Mouse (Mus musculus): ENCODE measurements around the gene Aym1. TPM values are rescaled to one million over a fixed set of nuclear protein-coding genes. Genes with fewer than 3 reads are reported as not detected.
"Not testable (repeated sequence)": the region's sequence is repeated elsewhere in the genome, so short reads cannot be mapped to it uniquely, and the experiment has no call there.

The Aym1 gene
- total and polyA plus RNA-seq, 2 experiments from 2014 or later = not detected

- WGBS = 13% methylated on average over 11 of the region's 11 CpGs
- Histone ChIP-seq H3K9me3 (ENCODE audit: low read length) (no peaks in the 10 kb centered on the region), H3K4me1 (ENCODE audit: insufficient read depth, low read length) (no peaks in the 10 kb centered on the region), H3K27ac (ENCODE audit: low read depth, low read length) (no peak overlapping the region), H3K36me3 (ENCODE audit: insufficient read depth, low read length) (no peaks in the 10 kb centered on the region), H3K4me2 (ENCODE audit: low read depth, low read length, poor library complexity, severe bottlenecking) (no peak overlapping the region), H3K27me3 (ENCODE audit: insufficient read depth, low read length) (0 out of 2 replicates have a peak, but pooled peaks cover 3% of the 10 kb centered on the region), H3K4me3 (ENCODE audit: low read depth, low read length) (no peak overlapping the region), H3K9ac (replicated peaks; ENCODE audit: low read length, poor library complexity, severe bottlenecking) (no peak overlapping the region; the same call in 1 of the 2 replicates)
- DNase-seq (ENCODE audit: low spot score) = no peak
- no peak for TF ChIP-seq CTCF (IDR thresholded peaks at IDR 0.05)
- no peak for ATAC-seq (ENCODE audit: low FRiP score)
These were observed 1.7 kb downstream of the Aym1 start for GRCm38 (mm10) chr5:113358833-113359232.

GRCm38 (mm10) chr5:113361283-113361682 is 4.2 kb downstream of the Aym1 start:
- WGBS = 78% methylated on average over 7 of the region's 7 CpGs
- Histone ChIP-seq H3K4me3 (ENCODE audit: low read depth, low read length) (no peak overlapping the region), H3K4me1 (ENCODE audit: insufficient read depth, low read length) (no peaks in the 10 kb centered on the region), H3K4me2 (ENCODE audit: low read depth, low read length, poor library complexity, severe bottlenecking) (no peak overlapping the region), H3K27ac (ENCODE audit: low read depth, low read length) (no peak overlapping the region), H3K9me3 (ENCODE audit: low read length) (no peaks in the 10 kb centered on the region), H3K27me3 (ENCODE audit: insufficient read depth, low read length) (0 out of 2 replicates have a peak, but pooled peaks cover 6% of the 10 kb centered on the region), H3K9ac (replicated peaks; ENCODE audit: low read length, poor library complexity, severe bottlenecking) (no peak overlapping the region), H3K36me3 (ENCODE audit: insufficient read depth, low read length) (no peaks in the 10 kb centered on the region)
- ATAC-seq (ENCODE audit: low FRiP score) = no peak
- no peak for TF ChIP-seq CTCF (IDR thresholded peaks at IDR 0.05)
- DNase-seq (ENCODE audit: low spot score) = no peak

- ATAC-seq (ENCODE audit: low FRiP score) (no peak), DNase-seq (ENCODE audit: low spot score) (no peak)
- no peak overlapping the region for H3K4me3 ChIP-seq (ENCODE audit: low read depth, low read length)
- H3K27ac ChIP-seq (ENCODE audit: low read depth, low read length) = no peak overlapping the region
- TF ChIP-seq CTCF (IDR thresholded peaks at IDR 0.05) = no peak
- H3K9ac ChIP-seq (replicated peaks; ENCODE audit: low read length, poor library complexity, severe bottlenecking) = no peak overlapping the region
- H3K36me3 ChIP-seq (ENCODE audit: insufficient read depth, low read length) = no peaks in the 10 kb centered on the region
- no peaks in the 10 kb centered on the region for H3K4me1 ChIP-seq (ENCODE audit: insufficient read depth, low read length)
- H3K9me3 ChIP-seq (ENCODE audit: low read length) = no peaks in the 10 kb centered on the region
- H3K27me3 ChIP-seq (ENCODE audit: insufficient read depth, low read length) = 0 out of 2 replicates have a peak, but pooled peaks cover 6% of the 10 kb centered on the region
- no peak overlapping the region for H3K4me2 ChIP-seq (ENCODE audit: low read depth, low read length, poor library complexity, severe bottlenecking)
- WGBS = 80% methylated on average over 9 of the region's 9 CpGs
These were observed 5.3 kb downstream of the Aym1 start for GRCm38 (mm10) chr5:113362258-113362996.

GRCm38 (mm10) chr5:113363177-113363576 is 6.1 kb downstream of the Aym1 start:
- ATAC-seq (ENCODE audit: low FRiP score) (no peak), DNase-seq (ENCODE audit: low spot score) (no peak)
- Histone ChIP-seq H3K27ac (ENCODE audit: low read depth, low read length) (no peak overlapping the region), H3K4me1 (ENCODE audit: insufficient read depth, low read length) (no peaks in the 10 kb centered on the region), H3K9ac (replicated peaks; ENCODE audit: low read length, poor library complexity, severe bottlenecking) (no peak overlapping the region), H3K9me3 (ENCODE audit: low read length) (no peaks in the 10 kb centered on the region), H3K4me2 (ENCODE audit: low read depth, low read length, poor library complexity, severe bottlenecking) (no peak overlapping the region), H3K36me3 (ENCODE audit: insufficient read depth, low read length) (no peaks in the 10 kb centered on the region), H3K27me3 (ENCODE audit: insufficient read depth, low read length) (0 out of 2 replicates have a peak, but pooled peaks cover 6% of the 10 kb centered on the region), H3K4me3 (ENCODE audit: low read depth, low read length) (no peak overlapping the region)
- 90% methylated on average over 8 of the region's 8 CpGs for WGBS
- no peak for TF ChIP-seq CTCF (IDR thresholded peaks at IDR 0.05)

- peak; percentile 83 for DNase-seq (ENCODE audit: low spot score)
- H3K4me1 ChIP-seq (ENCODE audit: insufficient read depth, low read length) = no peaks in the 10 kb centered on the region
- peak; percentile 99 for TF ChIP-seq CTCF (IDR thresholded peaks at IDR 0.05)
- no peaks in the 10 kb centered on the region for H3K9me3 ChIP-seq (ENCODE audit: low read length)
- H3K36me3 ChIP-seq (ENCODE audit: insufficient read depth, low read length) = no peaks in the 10 kb centered on the region
- no peak overlapping the region for H3K27ac ChIP-seq (ENCODE audit: low read depth, low read length)
- H3K9ac ChIP-seq (replicated peaks; ENCODE audit: low read length, poor library complexity, severe bottlenecking) = no peak overlapping the region
- H3K4me2 ChIP-seq (ENCODE audit: low read depth, low read length, poor library complexity, severe bottlenecking) = no peak overlapping the region
- H3K4me3 ChIP-seq (ENCODE audit: low read depth, low read length) = no peak overlapping the region
- peak; percentile 34; the same call in 1 of the 2 replicates for ATAC-seq (ENCODE audit: low FRiP score)
- 3% methylated on average over 20 of the region's 20 CpGs for WGBS
- H3K27me3 ChIP-seq (ENCODE audit: insufficient read depth, low read length) = 0 out of 2 replicates have a peak, but pooled peaks cover 6% of the 10 kb centered on the region
These were observed 8.8 kb downstream of the Aym1 start for GRCm38 (mm10) chr5:113365921-113366320.

- H3K27me3 ChIP-seq (ENCODE audit: insufficient read depth, low read length); H3K9me3 ChIP-seq (ENCODE audit: low read length); H3K4me2 ChIP-seq (ENCODE audit: low read depth, low read length, poor library complexity, severe bottlenecking); H3K36me3 ChIP-seq (ENCODE audit: insufficient read depth, low read length); ATAC-seq (ENCODE audit: low FRiP score); H3K4me1 ChIP-seq (ENCODE audit: insufficient read depth, low read length); DNase-seq (ENCODE audit: low spot score); H3K9ac ChIP-seq (replicated peaks; ENCODE audit: low read length, poor library complexity, severe bottlenecking); H3K27ac ChIP-seq (ENCODE audit: low read depth, low read length); H3K4me3 ChIP-seq (ENCODE audit: low read depth, low read length): not testable (repeated sequence)
These were observed 10.6 kb downstream of the Aym1 start for GRCm38 (mm10) chr5:113367726-113368125.
